Mouse (Mus musculus) embryonic fibroblast, embryonic 13.5 days (primary cell): Measurements from ENCODE around the gene Mrpl23.

Source experiments
- CTCF ChIP-seq: IDR thresholded peaks from 2 replicates; pipeline ENCODE4 v1.5.1; 2011; ENCODE audit warnings: mild to moderate bottlenecking, control low read depth, low read length, moderate library complexity, borderline replicate concordance; ENCODE audit not compliant: insufficient read depth
- POLR2A ChIP-seq: IDR thresholded peaks from 2 replicates; pipeline ENCODE4 v1.6.1; 2011; ENCODE audit warnings: low read depth, mild to moderate bottlenecking, control low read depth, low read length, moderate library complexity

- no peak for TF ChIP-seq POLR2A
- no peak for TF ChIP-seq CTCF
These were observed 18.5 kb downstream of the Mrpl23 start for GRCm38 (mm10) chr7:142550935-142551373.
